Mouse (Mus musculus): ENCODE measurements around the gene Wrap73. TPM values are rescaled to one million over a fixed set of nuclear protein-coding genes. Genes with fewer than 3 reads are reported as not detected.

Gene Wrap73
- polyA plus RNA-seq, 1 experiment from 2014 or later = 43.8 TPM

DNA sequence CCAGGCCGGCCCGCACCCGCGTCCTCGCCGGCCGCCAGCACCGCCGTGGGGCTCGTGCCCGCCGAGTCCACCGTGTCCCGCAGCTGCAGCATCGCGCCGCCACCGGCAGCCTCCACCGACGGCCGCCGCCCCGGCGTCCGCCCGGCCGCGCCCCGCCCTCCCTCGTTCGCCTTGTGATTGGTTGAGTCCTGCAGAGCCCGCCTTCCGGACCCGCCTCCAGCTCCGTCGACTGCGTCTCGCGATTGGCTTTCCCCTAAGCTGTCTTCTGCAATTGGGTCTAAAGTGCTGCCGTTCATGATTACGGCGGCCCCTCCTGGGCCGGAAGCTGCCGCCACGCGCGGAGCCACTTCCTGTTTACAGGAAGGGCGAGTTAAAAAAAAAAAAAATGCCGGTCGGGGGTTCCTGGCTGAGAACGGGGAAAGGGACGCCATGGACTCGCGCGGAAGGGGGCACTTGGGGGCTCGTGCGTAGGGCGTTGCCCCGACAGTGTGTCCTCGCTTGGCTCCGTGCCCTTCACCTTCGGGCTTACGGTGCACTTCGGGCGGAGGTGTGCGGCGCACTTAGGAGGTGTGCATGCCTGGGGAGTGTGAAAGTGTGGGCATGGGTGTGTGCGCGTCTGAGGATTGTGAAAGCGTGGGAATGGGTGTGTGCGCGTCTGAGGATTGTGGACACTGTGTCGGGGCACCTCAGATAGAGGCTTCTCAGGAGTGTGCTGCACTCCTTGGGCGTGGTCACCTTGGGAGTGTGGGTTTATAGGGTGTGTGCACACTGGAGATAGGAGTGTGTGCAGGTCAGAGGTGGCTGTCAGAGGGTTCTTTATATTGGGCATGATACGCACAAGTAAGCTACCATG, 18.6 kb downstream of the Wrap73 start, which contains the start of gene Tprgl:
Gene Tprgl, minus strand, starts transcription at position 129 of the 853 bp plus-strand sequence.
- peak within 1 kb of the TSS; percentile 72 for H3K9ac ChIP-seq (ENCODE audit: low read length)
- H3K4me2 ChIP-seq (ENCODE audit: low read depth) = peak within 1 kb of the TSS; percentile 89
- under 1% methylated on average over 58 of the region's 75 CpGs for WGBS
- DNase-seq (ENCODE audit: low spot score) (peak; percentile 96), ATAC-seq (ENCODE audit: insufficient read depth, low FRiP score, low TSS enrichment) (peak; percentile 95)
- no peaks in the 10 kb centered on the region for H3K9me3 ChIP-seq (ENCODE audit: control insufficient read depth, low read length)
- peak within 1 kb of the TSS; percentile 39; the same call in 1 of the 2 replicates for H3K27ac ChIP-seq (ENCODE audit: low read depth, low read length)
- H3K4me3 ChIP-seq (ENCODE audit: low read depth, low read length) = peak within 1 kb of the TSS; percentile 93
- H3K4me1 ChIP-seq (ENCODE audit: control insufficient read depth, insufficient read depth, low read length) = peaks cover 13% of the 10 kb centered on the region
- H3K27me3 ChIP-seq (ENCODE audit: control insufficient read depth, insufficient read depth, low read length) = no peaks in the 10 kb centered on the region
- peaks cover 7% of the 10 kb centered on the region for H3K36me3 ChIP-seq (ENCODE audit: control insufficient read depth, insufficient read depth, low read length)

- Histone ChIP-seq H3K27me3 (ENCODE audit: control insufficient read depth, insufficient read depth, low read length) (no peaks in the 10 kb centered on the region), H3K4me3 (ENCODE audit: low read depth, low read length) (no peak overlapping the region), H3K27ac (ENCODE audit: low read depth, low read length) (no peak overlapping the region), H3K9me3 (ENCODE audit: control insufficient read depth, low read length) (no peaks in the 10 kb centered on the region), H3K4me1 (ENCODE audit: control insufficient read depth, insufficient read depth, low read length) (peaks cover 13% of the 10 kb centered on the region), H3K9ac (ENCODE audit: low read length) (no peak overlapping the region), H3K36me3 (ENCODE audit: control insufficient read depth, insufficient read depth, low read length) (no peaks in the 10 kb centered on the region), H3K4me2 (ENCODE audit: low read depth) (no peak overlapping the region)
- ATAC-seq (ENCODE audit: insufficient read depth, low FRiP score, low TSS enrichment) (no peak), DNase-seq (ENCODE audit: low spot score) (peak; percentile 77)
- WGBS = 16% methylated on average over 7 of the region's 7 CpGs
These were observed 21.1 kb downstream of the Wrap73 start for GRCm38 (mm10) chr4:154163296-154163695.

DNA sequence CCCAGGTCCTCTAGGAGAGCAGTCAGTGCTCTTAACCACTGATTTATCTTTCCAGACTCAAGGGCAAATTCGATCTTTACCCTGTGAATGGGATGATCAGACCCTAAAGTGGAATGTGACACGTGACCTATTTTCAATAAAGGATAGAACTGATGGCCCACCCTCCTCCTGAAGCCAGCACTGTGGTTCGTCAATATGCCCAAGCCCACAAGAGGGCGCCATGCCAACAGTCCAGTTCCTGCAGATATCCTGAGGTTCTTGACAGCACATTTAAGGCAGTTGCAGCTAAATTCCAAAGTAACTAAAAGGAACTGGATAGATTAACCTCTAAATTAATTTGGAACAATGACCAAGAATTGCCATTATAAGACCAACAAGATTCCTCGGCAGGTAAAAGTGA, 24.9 kb downstream of the Wrap73 start:
- Histone ChIP-seq H3K4me2 (ENCODE audit: low read depth) (no peak overlapping the region), H3K4me1 (ENCODE audit: control insufficient read depth, insufficient read depth, low read length) (peaks cover 17% of the 10 kb centered on the region), H3K36me3 (ENCODE audit: control insufficient read depth, insufficient read depth, low read length) (no peaks in the 10 kb centered on the region), H3K27ac (ENCODE audit: low read depth, low read length) (no peak overlapping the region), H3K9me3 (ENCODE audit: control insufficient read depth, low read length) (no peaks in the 10 kb centered on the region), H3K9ac (ENCODE audit: low read length) (no peak overlapping the region), H3K27me3 (ENCODE audit: control insufficient read depth, insufficient read depth, low read length) (peaks cover 15% of the 10 kb centered on the region), H3K4me3 (ENCODE audit: low read depth, low read length) (no peak overlapping the region)
- DNase-seq (ENCODE audit: low spot score) (peak; percentile 69), ATAC-seq (ENCODE audit: insufficient read depth, low FRiP score, low TSS enrichment) (no peak)
- 26% methylated on average over 5 of the region's 5 CpGs for WGBS

GRCm38 (mm10) chr4:154170021-154170420, 27.8 kb downstream of the Wrap73 start:
- peaks cover 15% of the 10 kb centered on the region for H3K27me3 ChIP-seq (ENCODE audit: control insufficient read depth, insufficient read depth, low read length)

DNA sequence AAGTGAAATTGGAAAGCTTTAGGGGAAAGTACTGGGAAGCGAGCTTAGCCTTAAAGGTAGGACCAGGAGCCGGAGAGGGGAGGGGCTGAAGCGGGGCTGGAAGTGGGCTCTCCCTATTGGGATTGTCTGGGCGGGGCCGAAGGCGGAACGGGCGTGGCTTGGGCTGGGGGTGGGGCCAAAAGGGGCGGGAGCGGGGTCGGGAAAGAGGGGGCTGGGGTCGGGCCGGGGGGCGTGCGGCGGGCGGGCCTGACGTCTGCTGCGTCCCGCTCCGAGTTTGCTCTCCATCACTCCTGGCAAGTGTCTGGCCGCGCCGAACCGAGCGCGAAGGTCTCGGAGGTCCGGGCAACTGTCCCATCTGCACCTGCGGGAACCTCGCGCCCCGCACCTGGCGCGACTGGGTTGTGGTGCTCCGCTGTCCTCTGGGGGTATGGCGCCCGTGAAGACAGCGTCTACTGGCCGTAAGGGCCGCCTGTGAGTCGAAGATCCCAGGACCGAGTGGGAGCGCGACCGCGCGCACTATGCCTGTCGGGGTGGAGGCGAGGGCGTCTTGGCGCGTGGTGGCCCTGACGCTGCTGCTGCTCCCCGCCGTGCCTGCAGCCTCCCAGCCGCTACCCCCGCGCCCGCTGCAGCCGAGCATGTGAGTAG, 28.5 kb downstream of the Wrap73 start, which contains the start of gene Megf6:
Gene Megf6, plus strand, starts transcription at position 225 of the 645 bp plus-strand sequence.
- Histone ChIP-seq H3K4me2 (ENCODE audit: low read depth) (peak within 1 kb of the TSS; percentile 100), H3K9ac (ENCODE audit: low read length) (peak within 1 kb of the TSS; percentile 64), H3K27me3 (ENCODE audit: control insufficient read depth, insufficient read depth, low read length) (peaks cover 15% of the 10 kb centered on the region), H3K4me3 (ENCODE audit: low read depth, low read length) (peak within 1 kb of the TSS; percentile 59), H3K36me3 (ENCODE audit: control insufficient read depth, insufficient read depth, low read length) (no peaks in the 10 kb centered on the region), H3K9me3 (ENCODE audit: control insufficient read depth, low read length) (no peaks in the 10 kb centered on the region), H3K4me1 (ENCODE audit: control insufficient read depth, insufficient read depth, low read length) (peaks cover 24% of the 10 kb centered on the region), H3K27ac (ENCODE audit: low read depth, low read length) (no peak within 1 kb of the TSS)
- DNase-seq (ENCODE audit: low spot score) (peak; percentile 88), ATAC-seq (ENCODE audit: insufficient read depth, low FRiP score, low TSS enrichment) (peak; percentile 76)
- WGBS = 0% methylated on average over 51 of the region's 61 CpGs

More at GRCm38 (mm10) chr4:154170021-154170420, 27.8 kb downstream of the Wrap73 start:
- ATAC-seq (ENCODE audit: insufficient read depth, low FRiP score, low TSS enrichment) = peak; percentile 17; the same call in 1 of the 2 replicates
- Histone ChIP-seq H3K4me2 (ENCODE audit: low read depth) (peak overlapping the region; percentile 100), H3K4me3 (ENCODE audit: low read depth, low read length) (peak overlapping the region; percentile 59), H3K9me3 (ENCODE audit: control insufficient read depth, low read length) (no peaks in the 10 kb centered on the region), H3K9ac (ENCODE audit: low read length) (no peak overlapping the region; the same call in 1 of the 2 replicates), H3K27ac (ENCODE audit: low read depth, low read length) (no peak overlapping the region), H3K4me1 (ENCODE audit: control insufficient read depth, insufficient read depth, low read length) (peaks cover 24% of the 10 kb centered on the region), H3K36me3 (ENCODE audit: control insufficient read depth, insufficient read depth, low read length) (no peaks in the 10 kb centered on the region)
- 0% methylated on average over 15 of the region's 15 CpGs for WGBS
- DNase-seq (ENCODE audit: low spot score) = no peak

- H3K4me1 ChIP-seq (ENCODE audit: control insufficient read depth, insufficient read depth, low read length) = peaks cover 24% of the 10 kb centered on the region
- peaks cover 15% of the 10 kb centered on the region for H3K27me3 ChIP-seq (ENCODE audit: control insufficient read depth, insufficient read depth, low read length)
- H3K9me3 ChIP-seq (ENCODE audit: control insufficient read depth, low read length) = no peaks in the 10 kb centered on the region
- H3K27ac ChIP-seq (ENCODE audit: low read depth, low read length) = no peak overlapping the region
- under 1% methylated on average over 37 of the region's 37 CpGs for WGBS
- H3K4me2 ChIP-seq (ENCODE audit: low read depth) = peak overlapping the region; percentile 100
- DNase-seq (ENCODE audit: low spot score) (peak; percentile 66), ATAC-seq (ENCODE audit: insufficient read depth, low FRiP score, low TSS enrichment) (peak; percentile 43; the same call in 1 of the 2 replicates)
- H3K4me3 ChIP-seq (ENCODE audit: low read depth, low read length) = peak overlapping the region; percentile 59
- peak overlapping the region; percentile 64 for H3K9ac ChIP-seq (ENCODE audit: low read length)
- H3K36me3 ChIP-seq (ENCODE audit: control insufficient read depth, insufficient read depth, low read length) = no peaks in the 10 kb centered on the region
These were observed 29.2 kb downstream of the Wrap73 start for GRCm38 (mm10) chr4:154171151-154171930.

DNA sequence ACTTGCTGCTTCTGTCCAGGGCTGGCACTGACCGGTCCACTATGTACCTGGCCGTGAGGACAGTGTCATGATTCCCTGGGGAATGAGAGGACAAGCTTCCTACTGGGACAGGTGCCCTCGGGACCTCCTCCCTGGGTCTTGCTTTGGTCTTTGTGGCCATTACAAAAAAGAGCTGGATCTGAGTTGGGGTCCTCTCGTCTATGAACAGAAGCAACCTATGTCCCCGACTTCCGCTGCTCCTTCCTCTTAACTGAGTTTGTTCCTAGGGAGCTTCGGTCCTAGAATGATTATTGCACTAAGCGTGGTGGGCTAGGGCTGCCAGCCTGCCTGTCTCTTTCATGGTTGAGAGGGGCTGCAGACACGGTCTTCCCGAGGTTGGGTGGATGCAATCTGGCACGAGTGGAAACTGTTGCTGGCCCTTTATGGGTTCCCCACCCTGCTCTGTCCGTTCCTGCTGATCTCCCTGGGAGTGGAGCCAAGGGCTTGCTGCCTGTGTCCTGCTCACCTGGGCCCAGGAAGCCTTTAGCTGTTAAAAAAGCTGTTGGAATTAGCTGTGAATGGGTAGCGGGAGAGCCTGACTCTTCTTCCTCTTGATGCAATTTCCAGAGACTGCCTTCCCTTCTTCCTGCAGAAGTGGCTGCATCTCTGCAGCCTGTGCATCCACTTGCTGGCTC, 29.9 kb downstream of the Wrap73 start:
- WGBS = 40% methylated on average over 13 of the region's 13 CpGs
- ATAC-seq (ENCODE audit: insufficient read depth, low FRiP score, low TSS enrichment) = no peak
- peak overlapping the region; percentile 64 for H3K9ac ChIP-seq (ENCODE audit: low read length)
- peaks cover 24% of the 10 kb centered on the region for H3K4me1 ChIP-seq (ENCODE audit: control insufficient read depth, insufficient read depth, low read length)
- H3K4me2 ChIP-seq (ENCODE audit: low read depth) = peak overlapping the region; percentile 100
- DNase-seq (ENCODE audit: low spot score) = no peak
- H3K4me3 ChIP-seq (ENCODE audit: low read depth, low read length) = peak overlapping the region; percentile 59
- no peaks in the 10 kb centered on the region for H3K9me3 ChIP-seq (ENCODE audit: control insufficient read depth, low read length)
- H3K27me3 ChIP-seq (ENCODE audit: control insufficient read depth, insufficient read depth, low read length) = peaks cover 15% of the 10 kb centered on the region
- no peak overlapping the region for H3K27ac ChIP-seq (ENCODE audit: low read depth, low read length)
- no peaks in the 10 kb centered on the region for H3K36me3 ChIP-seq (ENCODE audit: control insufficient read depth, insufficient read depth, low read length)

DNA sequence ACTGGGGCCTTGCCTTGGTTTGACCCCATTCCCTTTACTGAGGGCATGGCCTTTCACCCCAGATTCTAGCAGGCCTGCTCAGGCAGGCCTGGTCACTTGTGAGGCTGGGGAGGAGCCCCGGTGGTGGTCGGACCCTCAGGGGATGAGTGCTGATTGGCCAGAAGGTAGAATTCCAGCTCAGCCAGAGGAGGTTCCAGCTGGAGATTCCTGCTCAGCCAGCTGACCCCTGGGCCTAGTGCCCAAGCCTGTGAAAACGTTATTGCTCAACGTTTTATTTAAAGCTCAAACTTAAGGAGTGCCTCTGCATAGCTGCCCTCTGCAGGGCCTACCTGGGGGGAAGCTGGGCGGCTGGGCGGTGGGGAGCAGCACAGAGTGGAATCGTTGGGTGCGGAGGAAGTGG, 35.1 kb downstream of the Wrap73 start:
- Histone ChIP-seq H3K27me3 (ENCODE audit: control insufficient read depth, insufficient read depth, low read length) (no peaks in the 10 kb centered on the region; the same call in 1 of the 2 replicates), H3K27ac (ENCODE audit: low read depth, low read length) (no peak overlapping the region), H3K36me3 (ENCODE audit: control insufficient read depth, insufficient read depth, low read length) (no peaks in the 10 kb centered on the region), H3K4me1 (ENCODE audit: control insufficient read depth, insufficient read depth, low read length) (peaks cover 5% of the 10 kb centered on the region), H3K9me3 (ENCODE audit: control insufficient read depth, low read length) (no peaks in the 10 kb centered on the region), H3K9ac (ENCODE audit: low read length) (no peak overlapping the region), H3K4me2 (ENCODE audit: low read depth) (no peak overlapping the region), H3K4me3 (ENCODE audit: low read depth, low read length) (no peak overlapping the region)
- DNase-seq (ENCODE audit: low spot score) (no peak), ATAC-seq (ENCODE audit: insufficient read depth, low FRiP score, low TSS enrichment) (no peak)
- 64% methylated on average over 8 of the region's 8 CpGs for WGBS

All from neural tube, embryonic 11.5 days (tissue).